Mouse (Mus musculus): ENCODE data around the gene Slc9a4.
"Not testable (repeated sequence)": the region's sequence is repeated elsewhere in the genome, so short reads cannot be mapped to it uniquely, and the experiment has no call there.

GRCm38 (mm10) chr1:40599661-40600060, 19.8 kb downstream of the Slc9a4 start:
- TF ChIP-seq POLR2AphosphoS2 (IDR thresholded peaks at IDR 0.05; ENCODE audit: insufficient read length, low read depth); POLR2A (IDR thresholded peaks at IDR 0.05; ENCODE audit: insufficient read length, low read depth); MAX (IDR thresholded peaks at IDR 0.05; ENCODE audit: low read depth); USF1 (IDR thresholded peaks at IDR 0.05; ENCODE audit: low read depth); MYOG (IDR thresholded peaks at IDR 0.05; ENCODE audit: control insufficient read depth in 1 of 3, insufficient read depth in 1 of 3, insufficient read length in 2 of 3, low read depth in 2 of 3): not testable (repeated sequence)

All from myocyte (in vitro differentiated cells).